Mouse (Mus musculus): ENCODE results near the gene Nktr. TPM values are rescaled to one million over a fixed set of nuclear protein-coding genes. Genes with fewer than 3 reads are reported as not detected.

Gene Nktr
- polyA plus RNA-seq, 1 experiment from 2014 or later = 52.9 TPM

Other genes with a start within 250 kb of the Nktr start
- 0.64 and 0.66 TPM in 2 replicates for gene Cck, start 223.5 kb upstream of the Nktr start, polyA plus RNA-seq (2016; fragmentation: Nextera tagmentation; extraction: Ambion mirVana)
- not detected in 2 replicates for gene Lyzl4, start 77.1 kb upstream of the Nktr start, polyA plus RNA-seq (2016; fragmentation: Nextera tagmentation; extraction: Ambion mirVana)
- 0.27 and 0.33 TPM in 2 replicates for gene Vipr1, start 76.5 kb upstream of the Nktr start, polyA plus RNA-seq (2016; fragmentation: Nextera tagmentation; extraction: Ambion mirVana)
- gene Sec22c, start 13.7 kb upstream of the Nktr start, polyA plus RNA-seq (2016; fragmentation: Nextera tagmentation; extraction: Ambion mirVana) = 15.3 and 18.6 TPM in 2 replicates
- gene Ss18l2, start 8.8 kb upstream of the Nktr start, polyA plus RNA-seq (2016; fragmentation: Nextera tagmentation; extraction: Ambion mirVana) = 85.3 and 87.5 TPM in 2 replicates
- gene Zfp651, start 40.2 kb downstream of the Nktr start, polyA plus RNA-seq (2016; fragmentation: Nextera tagmentation; extraction: Ambion mirVana) = 4.1 and 4.8 TPM in 2 replicates
- 0.12 TPM in 1 of 2 replicates, not detected in the other for gene Klhl40, start 58.4 kb downstream of the Nktr start, polyA plus RNA-seq (2016; fragmentation: Nextera tagmentation; extraction: Ambion mirVana)
- gene Hhatl, start 73.3 kb downstream of the Nktr start, polyA plus RNA-seq (2016; fragmentation: Nextera tagmentation; extraction: Ambion mirVana) = not detected in 2 replicates
- gene Ccdc13, start 120.3 kb downstream of the Nktr start, polyA plus RNA-seq (2016; fragmentation: Nextera tagmentation; extraction: Ambion mirVana) = 2.6 and 2.7 TPM in 2 replicates
- 229 and 238 TPM in 2 replicates for gene Higd1a, start 139.2 kb downstream of the Nktr start, polyA plus RNA-seq (2016; fragmentation: Nextera tagmentation; extraction: Ambion mirVana)
- gene Ackr2, start 179.2 kb downstream of the Nktr start, polyA plus RNA-seq (2016; fragmentation: Nextera tagmentation; extraction: Ambion mirVana) = 0.42 and 0.50 TPM in 2 replicates
- gene Cyp8b1, start 197.1 kb downstream of the Nktr start, polyA plus RNA-seq (2016; fragmentation: Nextera tagmentation; extraction: Ambion mirVana) = not detected in 2 replicates
- gene Fam198a, start 231.8 kb downstream of the Nktr start, polyA plus RNA-seq (2016; fragmentation: Nextera tagmentation; extraction: Ambion mirVana) = 0.41 and 0.58 TPM in 2 replicates